Mouse (Mus musculus) heart, postnatal 0 days (tissue): ENCODE results near the gene Reps1.

Source experiments
- CTCF ChIP-seq: IDR thresholded peaks from 2 replicates; pipeline ENCODE4 v1.5.1; 2016; ENCODE audit warnings: antibody characterized with exemption, control low read depth, low read depth
- EP300 ChIP-seq: IDR thresholded peaks from 2 replicates; pipeline ENCODE4 v1.6.1; 2016; ENCODE audit warnings: antibody characterized with exemption, low read depth

DNA sequence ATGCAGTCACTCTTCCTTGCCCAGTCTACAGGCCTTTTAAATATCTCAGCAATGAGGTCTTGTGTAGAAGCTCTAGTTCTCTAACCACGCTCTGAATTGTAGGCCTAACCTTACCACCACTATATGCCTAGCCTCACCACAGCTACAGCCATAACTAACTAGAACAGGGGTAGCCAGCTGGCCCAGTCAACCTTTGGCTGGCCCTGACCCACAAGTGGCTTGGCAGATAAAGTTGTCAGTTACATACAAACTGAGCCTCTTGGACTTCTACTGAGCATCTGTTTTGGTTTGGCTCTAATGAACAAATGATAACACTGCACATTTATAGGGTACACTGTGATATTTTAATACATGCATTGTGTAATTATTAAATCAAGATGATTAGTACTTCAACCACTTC lies 48.9 kb upstream of the Reps1 start:
- TF ChIP-seq CTCF (no peak), EP300 (no peak)
